Mouse (Mus musculus) lung, postnatal 0 days (tissue): ENCODE measurements around the gene Krt87. TPM values are rescaled to one million over a fixed set of nuclear protein-coding genes. Genes with fewer than 3 reads are reported as not detected.

Source experiments
- ATAC-seq: fragments of 200-750 bp; cut with Nextera tagmentation; 2 replicates; pipeline ENCODE4 v1.8.0; 2017; ENCODE audit warnings: moderate library complexity
- DNase-seq: peaks from one replicate; pipeline ENCODE4 v3.0.0-alpha.2; 2016; ENCODE audit warnings: low spot score
- H3K27ac ChIP-seq: fragments of 300-500 bp; sonication (generic); 2 replicates; pipeline ENCODE4 v1.5.1; 2014; ENCODE audit warnings: antibody characterized with exemption, mild to moderate bottlenecking, low read length, mixed read lengths
- H3K27me3 ChIP-seq: fragments of 300-500 bp; sonication (generic); replicated peaks from 2 replicates; pipeline ENCODE4 v1.6.1; 2014; ENCODE audit warnings: low read length, mixed read lengths; ENCODE audit not compliant: insufficient read depth
- H3K36me3 ChIP-seq: fragments of 300-500 bp; sonication (generic); 2 replicates; pipeline ENCODE4 v1.6.1; 2014; ENCODE audit warnings: low read length, mixed read lengths; ENCODE audit not compliant: insufficient read depth
- H3K4me1 ChIP-seq: fragments of 300-500 bp; sonication (generic); 2 replicates; pipeline ENCODE4 v1.6.1; 2014; ENCODE audit warnings: antibody characterized with exemption, low read depth, low read length, mixed read lengths; ENCODE audit not compliant: insufficient read depth
- H3K4me2 ChIP-seq: fragments of 300-500 bp; sonication (generic); replicated peaks from 2 replicates; pipeline ENCODE4 v1.6.1; 2014; ENCODE audit warnings: low read depth, mild to moderate bottlenecking, low read length, moderate library complexity, mixed read lengths
- H3K4me3 ChIP-seq: fragments of 300-500 bp; sonication (generic); 2 replicates; pipeline ENCODE4 v1.5.1; 2014; ENCODE audit warnings: low read depth, low read length
- H3K9ac ChIP-seq: fragments of 300-500 bp; sonication (generic); replicated peaks from 2 replicates; pipeline ENCODE4 v1.6.1; 2014; ENCODE audit warnings: low read depth, mild to moderate bottlenecking
- H3K9me3 ChIP-seq: fragments of 300-500 bp; sonication (generic); 2 replicates; pipeline ENCODE4 v1.6.1; 2016; ENCODE audit warnings: low read length, mixed read lengths
- CTCF ChIP-seq: IDR thresholded peaks from 2 replicates; pipeline ENCODE4 v1.5.1; 2016; ENCODE audit warnings: antibody characterized with exemption, mild to moderate bottlenecking
- EP300 ChIP-seq: IDR thresholded peaks from 2 replicates; pipeline ENCODE4 v1.6.1; 2016; ENCODE audit warnings: antibody characterized with exemption, mild to moderate bottlenecking, control low read depth
- WGBS: fragments of 180-500 bp; shearing (Covaris S2); extraction: QIAGEN DNeasy Blood & Tissue Kit; methylation state at CpG from one replicate; pipeline ENCODE4 v1.1.7; 2014; 5-methylcytosine and 5-hydroxymethylcytosine counted together
- polyA plus RNA-seq: library from polyadenylated mRNA; unstranded; fragments of >200 nt; fragmentation: Nextera tagmentation; extraction: Ambion mirVana; gene quantifications from 2 replicates; pipeline ENCODE4 v1.2.1, GENCODE M21; 2015

Gene Krt87
- polyA plus RNA-seq, 1 experiment from 2014 or later, result 0.24 TPM

DNA sequence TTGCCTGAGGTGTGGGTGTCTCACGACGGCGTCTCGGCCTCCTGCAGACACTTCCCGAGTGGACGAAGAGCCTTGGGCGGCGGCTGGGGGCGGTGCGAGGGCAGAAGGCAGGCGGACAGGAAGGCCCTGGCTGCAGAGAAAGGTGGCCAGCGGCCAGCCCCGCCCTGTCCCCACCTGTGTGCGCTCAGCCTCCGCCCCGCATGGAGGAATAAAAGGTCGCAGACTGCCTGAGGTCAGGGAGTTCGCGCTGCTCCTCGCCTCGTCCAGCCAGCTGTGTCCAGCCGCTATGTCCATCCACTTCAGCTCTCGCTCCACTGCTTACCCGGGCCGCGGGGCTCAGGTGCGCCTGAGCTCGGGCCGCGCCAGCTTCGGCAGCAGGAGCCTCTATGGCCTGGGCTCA lies 26.4 kb downstream of the Krt87 start:
- Histone ChIP-seq H3K4me2 (peak overlapping the region; percentile 57), H3K27me3 (no peaks in the 10 kb centered on the region), H3K4me1 (no peaks in the 10 kb centered on the region; the same call in 1 of the 2 replicates), H3K36me3 (no peaks in the 10 kb centered on the region), H3K4me3 (peak overlapping the region; percentile 43), H3K9ac (peak overlapping the region; percentile 60), H3K27ac (peak overlapping the region; percentile 94), H3K9me3 (no peaks in the 10 kb centered on the region)
- DNase-seq (peak; percentile 86), ATAC-seq (peak; percentile 80)
- WGBS, result 12% methylated on average over 22 of the region's 31 CpGs
- no peak for TF ChIP-seq CTCF

GRCm38 (mm10) chr15:101410775-101411174 lies 27.8 kb downstream of the Krt87 start, which contains the start of gene Krt7:
Gene Krt7, plus strand, starts transcription at chr15:101411043.
- TF ChIP-seq EP300 (peak; percentile 98), CTCF (no peak)
- Histone ChIP-seq H3K4me1 (no peaks in the 10 kb centered on the region), H3K4me2 (peak within 1 kb of the TSS; percentile 57), H3K9me3 (no peaks in the 10 kb centered on the region), H3K27ac (peak within 1 kb of the TSS; percentile 94), H3K27me3 (no peaks in the 10 kb centered on the region), H3K36me3 (no peaks in the 10 kb centered on the region), H3K4me3 (peak within 1 kb of the TSS; percentile 43), H3K9ac (peak within 1 kb of the TSS; percentile 46)
- DNase-seq (peak; percentile 95), ATAC-seq (peak; percentile 91)
- 24% methylated on average over 2 of the region's 2 CpGs for whole genome bisulfite sequencing

- H3K36me3 ChIP-seq, result no peaks in the 10 kb centered on the region
- H3K4me1 ChIP-seq, result no peaks in the 10 kb centered on the region
- TF ChIP-seq CTCF, result no peak
- peak; percentile 41 for TF ChIP-seq EP300
- H3K27ac ChIP-seq, result no peak overlapping the region
- WGBS, result 60% methylated on average over 8 of the region's 8 CpGs
- no peak overlapping the region for H3K4me3 ChIP-seq
- no peak overlapping the region for H3K4me2 ChIP-seq
- H3K9me3 ChIP-seq, result no peaks in the 10 kb centered on the region
- DNase-seq, result peak; percentile 68
- ATAC-seq, result peak; percentile 81
- H3K9ac ChIP-seq, result no peak overlapping the region
- H3K27me3 ChIP-seq, result no peaks in the 10 kb centered on the region
These were observed 40.3 kb downstream of the Krt87 start for GRCm38 (mm10) chr15:101398269-101398668.

- Histone ChIP-seq H3K27ac (no peak overlapping the region), H3K27me3 (no peaks in the 10 kb centered on the region), H3K4me1 (no peaks in the 10 kb centered on the region), H3K36me3 (no peaks in the 10 kb centered on the region), H3K9ac (no peak overlapping the region), H3K9me3 (no peaks in the 10 kb centered on the region), H3K4me2 (no peak overlapping the region), H3K4me3 (no peak overlapping the region)
- WGBS, result 80% methylated on average over 2 of the region's 2 CpGs
- no peak for TF ChIP-seq CTCF
- no peak for TF ChIP-seq EP300
- DNase-seq, result no peak
- ATAC-seq, result no peak
These were observed 40.9 kb downstream of the Krt87 start for GRCm38 (mm10) chr15:101397683-101398082.

GRCm38 (mm10) chr15:101396921-101397320 lies 41.7 kb downstream of the Krt87 start:
- H3K27me3 ChIP-seq, result no peaks in the 10 kb centered on the region
- ATAC-seq (no peak), DNase-seq (no peak)
- H3K4me1 ChIP-seq, result no peaks in the 10 kb centered on the region
- no peaks in the 10 kb centered on the region for H3K36me3 ChIP-seq
- H3K4me2 ChIP-seq, result no peak overlapping the region
- no peak overlapping the region for H3K9ac ChIP-seq
- no peak for TF ChIP-seq EP300
- TF ChIP-seq CTCF, result no peak
- no peak overlapping the region for H3K27ac ChIP-seq
- H3K4me3 ChIP-seq, result no peak overlapping the region
- no peaks in the 10 kb centered on the region for H3K9me3 ChIP-seq
- 72% methylated on average over 3 of the region's 3 CpGs for WGBS

DNA sequence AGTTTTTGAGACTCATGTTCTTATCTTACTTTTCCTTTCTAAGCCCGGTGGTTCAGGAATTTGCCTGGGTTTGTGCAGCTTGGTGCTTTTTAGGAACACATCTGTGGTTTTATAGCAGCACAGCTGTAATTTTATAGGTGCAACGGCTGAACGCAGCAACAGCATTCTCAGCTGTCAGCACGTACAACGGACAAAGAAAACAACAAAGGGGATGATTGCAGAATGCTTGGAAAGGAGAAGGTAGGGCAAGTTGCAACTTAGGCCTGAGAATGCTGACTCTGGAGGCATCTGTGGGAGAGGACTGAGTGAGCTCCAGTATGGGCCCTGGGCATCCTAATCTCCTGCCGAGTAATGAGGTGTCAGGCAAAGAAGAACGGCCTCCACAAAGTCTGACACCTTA lies 42.1 kb downstream of the Krt87 start:
- H3K27me3 ChIP-seq, result no peaks in the 10 kb centered on the region
- ATAC-seq (no peak), DNase-seq (no peak)
- WGBS, result 48% methylated on average over 7 of the region's 7 CpGs
- no peak overlapping the region for H3K4me3 ChIP-seq
- H3K27ac ChIP-seq, result no peak overlapping the region
- H3K9me3 ChIP-seq, result no peaks in the 10 kb centered on the region
- H3K36me3 ChIP-seq, result no peaks in the 10 kb centered on the region
- H3K4me1 ChIP-seq, result no peaks in the 10 kb centered on the region
- H3K9ac ChIP-seq, result no peak overlapping the region
- H3K4me2 ChIP-seq, result no peak overlapping the region
- no peak for TF ChIP-seq EP300
- TF ChIP-seq CTCF, result no peak

DNA sequence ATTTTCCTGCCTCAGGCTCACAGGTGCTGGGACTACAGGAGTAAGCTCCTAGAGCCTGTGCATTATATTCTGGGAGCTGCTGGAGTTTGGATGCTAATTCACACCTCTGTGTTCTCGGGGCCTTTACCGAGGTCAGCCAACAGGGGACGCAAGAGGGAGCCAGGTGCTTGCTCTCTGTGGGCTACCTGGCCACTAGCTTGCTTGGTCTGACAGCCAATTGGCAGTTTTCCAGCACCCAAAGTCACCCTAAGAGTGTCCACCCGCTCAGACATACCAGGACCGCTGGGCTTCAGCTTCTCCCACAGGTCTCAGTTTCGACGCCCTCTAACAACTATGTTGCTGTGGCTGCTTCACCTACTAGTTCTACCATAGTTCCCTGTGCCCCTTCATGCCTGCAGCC lies 43.7 kb downstream of the Krt87 start:
- TF ChIP-seq CTCF, result peak; percentile 60
- TF ChIP-seq EP300, result no peak
- DNase-seq, result peak; percentile 9
- Histone ChIP-seq H3K4me1 (no peaks in the 10 kb centered on the region), H3K4me3 (no peak overlapping the region), H3K9me3 (no peaks in the 10 kb centered on the region), H3K27me3 (no peaks in the 10 kb centered on the region), H3K36me3 (no peaks in the 10 kb centered on the region), H3K4me2 (no peak overlapping the region), H3K27ac (no peak overlapping the region), H3K9ac (no peak overlapping the region)
- 69% methylated on average over 7 of the region's 7 CpGs for WGBS
- 0 out of 2 replicates have a peak, but pooled peaks have one; percentile 14 for ATAC-seq
